Mouse (Mus musculus) brain, embryonic 14.5 days (tissue): ENCODE data around the gene Dis3l.

Source experiments
- CTCF ChIP-seq: fragments of 200-500 bp; IDR thresholded peaks from 2 replicates; pipeline ENCODE4 v1.5.1; 2012; ENCODE audit warnings: inconsistent platforms, mild to moderate bottlenecking, moderate library complexity, borderline replicate concordance; ENCODE audit not compliant: insufficient read depth, insufficient read length; ENCODE audit errors: extremely low read depth
- POLR2A ChIP-seq: fragments of 200-500 bp; IDR thresholded peaks from 2 replicates; pipeline ENCODE4 v1.6.1; 2012; ENCODE audit warnings: mild to moderate bottlenecking, inconsistent platforms, borderline replicate concordance; ENCODE audit not compliant: poor library complexity, insufficient read depth, insufficient read length, severe bottlenecking; ENCODE audit errors: extremely low read depth

- TF ChIP-seq CTCF (peak; percentile 45; the same call in 1 of the 2 replicates), POLR2A (no peak)
These were observed 10.1 kb upstream of the Dis3l start for GRCm38 (mm10) chr9:64351191-64351590.
